Mouse (Mus musculus) left cerebral cortex, postnatal 4 days (tissue): ENCODE results near the gene Cct4. TPM values are rescaled to one million over a fixed set of nuclear protein-coding genes. Genes with fewer than 3 reads are reported as not detected.

ENCODE experiments used
- DNase-seq: peaks from one replicate; pipeline ENCODE4 v3.0.0-alpha.2; 2022
- intact Hi-C: fragments of 180-260 bp; cut with DNase I; formaldehyde crosslinking; loops from one replicate; pipeline ENCODE4 v1.15.1; 2025
- total RNA-seq, 2 experiments: library from RNA; stranded (reverse); gene quantifications; 2 replicates each; pipeline ENCODE4 v1.2.3; 2021

Cct4 gene
- total RNA-seq, 2 experiments from 2014 or later = 194 to 197 TPM

GRCm38 (mm10) chr11:23020116-23020770, 29.9 kb downstream of the Cct4 start:
- DNase-seq = no peak
- intact Hi-C loops = no loop called here

- no peak for DNase-seq
- intact Hi-C loops = no loop called here
Observed at GRCm38 (mm10) chr11:23020841-23021240, 30.5 kb downstream of the Cct4 start.

GRCm38 (mm10) chr11:23023155-23023554, 32.8 kb downstream of the Cct4 start:
- DNase-seq = no peak
- intact Hi-C loops = no loop called here

GRCm38 (mm10) chr11:23024169-23024568, 33.9 kb downstream of the Cct4 start:
- no peak for DNase-seq
- intact Hi-C loops = no loop called here

GRCm38 (mm10) chr11:23028957-23029356, 38.6 kb downstream of the Cct4 start:
- intact Hi-C loops = no loop called here
- DNase-seq = no peak

GRCm38 (mm10) chr11:23029399-23029798, 39.1 kb downstream of the Cct4 start:
- intact Hi-C loops = no loop called here
- no peak for DNase-seq

- intact Hi-C loops = no loop called here
- DNase-seq = no peak
Observed at GRCm38 (mm10) chr11:23047252-23047651, 56.9 kb downstream of the Cct4 start.

GRCm38 (mm10) chr11:23047663-23048582, 57.6 kb downstream of the Cct4 start:
- DNase-seq = no peak
- intact Hi-C loops = no loop called here

- intact Hi-C loops = no loop called here
- DNase-seq = no peak
Observed at GRCm38 (mm10) chr11:23049642-23050041, 59.3 kb downstream of the Cct4 start.

- no peak for DNase-seq
- intact Hi-C loops = no loop called here
Observed at GRCm38 (mm10) chr11:23052353-23052752, 62.0 kb downstream of the Cct4 start.

Other genes starting within 250 kb of the Cct4 start
- gene B3gnt2, start 129.6 kb upstream of the Cct4 start, total RNA-seq = 1 to 10 TPM; 4.1 to 4.3 TPM
- gene Zrsr1, start 18.5 kb upstream of the Cct4 start, total RNA-seq = 10 to 100 TPM; 28.8 to 33.1 TPM
- 1 to 10 TPM; 2.2 to 2.9 TPM for gene Gm28048, start 8.4 kb upstream of the Cct4 start, total RNA-seq
- 10 to 100 TPM; 60.6 to 68.7 TPM for gene Commd1, start 8.1 kb upstream of the Cct4 start, total RNA-seq
- 1 to 10 TPM; 3.9 to 4.3 TPM for gene Fam161a, start 17.0 kb downstream of the Cct4 start, total RNA-seq